Mouse (Mus musculus): ENCODE measurements around the gene Ikbkg. TPM values are rescaled to one million over a fixed set of nuclear protein-coding genes. Genes with fewer than 3 reads are reported as not detected.
"Not testable (repeated sequence)": the region's sequence is repeated elsewhere in the genome, so short reads cannot be mapped to it uniquely, and the experiment has no call there.

Gene Ikbkg
- total and polyA plus RNA-seq, 3 experiments = 20.5 to 40.6 (median 26.4) TPM

DNA sequence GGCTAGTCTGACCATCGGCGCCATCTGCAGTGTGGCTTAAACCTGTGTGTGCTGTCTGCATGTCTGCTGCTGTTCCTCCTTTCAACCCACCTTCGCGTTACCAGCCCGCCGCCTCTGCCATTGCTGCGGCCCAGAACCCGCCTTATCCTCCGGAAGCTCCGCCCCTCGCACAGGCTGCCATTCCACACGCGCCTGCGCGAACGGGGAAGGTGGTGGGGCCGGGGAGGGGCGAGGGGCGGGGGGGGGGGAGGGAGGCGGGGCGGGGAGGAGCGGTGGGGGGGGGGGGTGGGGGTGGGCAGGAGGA, 39.7 kb upstream of the Ikbkg start, which contains the start of gene Lage3:
Lage3 (minus strand) TSS at position 152 of the 304 bp plus-strand sequence.
- Histone ChIP-seq H3K9me3 (replicated peaks; ENCODE audit: low read length) (no peaks in the 10 kb centered on the region), H3K9ac (ENCODE audit: insufficient read depth, low read depth) (peak within 1 kb of the TSS; percentile 79), H3K36me3 (replicated peaks in 1 of 2; ENCODE audit: control insufficient read depth in 1 of 2, insufficient read depth in 1 of 2, low read length in 1 of 2) (no peaks in the 10 kb centered on the region), H3K27ac (ENCODE audit: insufficient read depth, low read depth) (0 out of 2 replicates have a peak within 1 kb of the TSS, but pooled peaks have one; percentile 27), H3K4me1 (ENCODE audit: control insufficient read depth in 1 of 2, insufficient read depth in 2 of 2) (no peaks in the 10 kb centered on the region), H3K79me2 (replicated peaks; ENCODE audit: control insufficient read depth, extremely low read depth, insufficient read depth, poor library complexity, severe bottlenecking) (0 out of 2 replicates have a peak, but pooled peaks cover 4% of the 10 kb centered on the region), H3K27me3 (replicated peaks) (no peaks in the 10 kb centered on the region), H3K4me3 (replicated peaks in 1 of 3; ENCODE audit: low read depth in 2 of 3, low read length in 2 of 3, poor library complexity in 1 of 3) (peak within 1 kb of the TSS; percentile 61 to 88 (median 68)), H3K4me2 (ENCODE audit: insufficient read depth, low read depth, poor library complexity, severe bottlenecking) (peak within 1 kb of the TSS; percentile 44)
- peak; percentile 41; the same call in 1 of the 2 replicates for TF ChIP-seq ELF1 (IDR thresholded peaks at IDR 0.05; ENCODE audit: low read depth, low read length)
- no peak for TF ChIP-seq USF2 (conservative IDR thresholded peaks at IDR 0.05; ENCODE audit: low read depth, low read length)
- no peak for TF ChIP-seq JUN (IDR thresholded peaks at IDR 0.05; ENCODE audit: insufficient read depth, low read depth, low read length)
- TF ChIP-seq ZC3H11A (IDR thresholded peaks at IDR 0.05; ENCODE audit: low read depth, low read length) = no peak
- TF ChIP-seq NELFE (IDR thresholded peaks at IDR 0.05; ENCODE audit: low read depth, low read length) = peak; percentile 71
- TF ChIP-seq SIN3A (IDR thresholded peaks at IDR 0.05; ENCODE audit: low read length) = 0 out of 2 replicates have a peak, but pooled peaks have one; percentile 34
- 0 out of 2 replicates have a peak, but pooled peaks have one; percentile 44 for TF ChIP-seq ZMIZ1 (IDR thresholded peaks at IDR 0.05; ENCODE audit: low read depth, low read length)
- TF ChIP-seq RAD21 (IDR thresholded peaks at IDR 0.05; ENCODE audit: low read depth, low read length) = no peak
- TF ChIP-seq IRF4 (IDR thresholded peaks at IDR 0.05; ENCODE audit: low read depth, low read length) = no peak
- no peak for TF ChIP-seq ETS1 (conservative IDR thresholded peaks at IDR 0.05; ENCODE audit: low read depth, low read length)
- TF ChIP-seq SMC3 (IDR thresholded peaks at IDR 0.05; ENCODE audit: low read depth, low read length) = no peak
- TF ChIP-seq KAT2A (IDR thresholded peaks at IDR 0.05; ENCODE audit: insufficient replicate concordance, low read length) = 0 out of 2 replicates have a peak, but pooled peaks have one; percentile 17
- no peak for TF ChIP-seq CHD1 (IDR thresholded peaks at IDR 0.05; ENCODE audit: low read depth, low read length)
- peak; percentile 56; the same call in 1 of the 2 replicates for TF ChIP-seq MAZ (IDR thresholded peaks at IDR 0.05; ENCODE audit: low read depth, low read length)
- no peak for TF ChIP-seq PAX5 (IDR thresholded peaks at IDR 0.05; ENCODE audit: low read length)
- no peak for TF ChIP-seq TBP (conservative IDR thresholded peaks at IDR 0.05; ENCODE audit: low read depth, low read length)
- peak; percentile 51 for TF ChIP-seq HCFC1 (IDR thresholded peaks at IDR 0.05; ENCODE audit: low read depth, low read length)
- peak; percentile 77 for TF ChIP-seq NRF1 (IDR thresholded peaks at IDR 0.05; ENCODE audit: low read depth, low read length)
- TF ChIP-seq JUND (conservative IDR thresholded peaks at IDR 0.05; ENCODE audit: low read depth, low read length) = no peak
- TF ChIP-seq POLR2A (IDR thresholded peaks at IDR 0.05; ENCODE audit: low read depth, low read length) = peak; percentile 71
- TF ChIP-seq TCF12 (IDR thresholded peaks at IDR 0.05; ENCODE audit: low read depth, low read length) = peak; percentile 62
- DNase-seq (ENCODE audit: extremely low read depth) = peak; percentile 75
- dilution Hi-C loops (cut with MboI; ENCODE audit: extremely low pct_ligation_motif_present, extremely low pct_unique_long_range_greater_than_20kb, low sequenced_read_pairs) = no loop called here
- in situ Hi-C loops (cut with MboI; ENCODE audit: low pct_ligation_motif_present, low pct_unique_long_range_greater_than_20kb, low sequenced_read_pairs) = no loop called here

DNA sequence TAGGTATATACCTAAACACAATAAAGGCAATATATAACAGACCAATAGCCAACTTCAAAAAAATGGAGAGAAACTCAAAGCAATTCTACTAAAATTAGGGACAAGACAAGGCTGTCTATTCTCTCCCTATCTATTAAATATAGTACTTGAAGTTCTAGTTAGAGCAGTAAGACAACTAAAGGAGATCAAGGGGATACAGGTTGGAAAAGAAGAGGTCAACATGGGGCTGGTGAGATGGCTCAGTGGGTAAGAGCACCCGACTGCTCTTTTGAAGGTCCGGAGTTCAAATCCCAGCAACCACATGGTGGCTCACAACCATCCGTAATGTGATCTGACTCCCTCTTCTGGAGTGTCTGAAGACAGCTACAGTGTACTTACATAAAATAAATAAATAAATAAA, 36.0 kb upstream of the Ikbkg start:
- H3K27me3 ChIP-seq (replicated peaks); H3K4me2 ChIP-seq (ENCODE audit: insufficient read depth, low read depth, poor library complexity, severe bottlenecking); H3K9me3 ChIP-seq (replicated peaks; ENCODE audit: low read length); H3K27ac ChIP-seq (ENCODE audit: insufficient read depth, low read depth); in situ Hi-C loops (cut with MboI; ENCODE audit: low pct_ligation_motif_present, low pct_unique_long_range_greater_than_20kb, low sequenced_read_pairs); dilution Hi-C loops (cut with MboI; ENCODE audit: extremely low pct_ligation_motif_present, extremely low pct_unique_long_range_greater_than_20kb, low sequenced_read_pairs); DNase-seq (ENCODE audit: extremely low read depth); H3K4me3 ChIP-seq (replicated peaks in 1 of 3; ENCODE audit: low read depth in 2 of 3, low read length in 2 of 3, poor library complexity in 1 of 3); H3K4me1 ChIP-seq (ENCODE audit: control insufficient read depth in 1 of 2, insufficient read depth in 2 of 2); H3K79me2 ChIP-seq (replicated peaks; ENCODE audit: control insufficient read depth, extremely low read depth, insufficient read depth, poor library complexity, severe bottlenecking); H3K36me3 ChIP-seq (replicated peaks in 1 of 2; ENCODE audit: control insufficient read depth in 1 of 2, insufficient read depth in 1 of 2, low read length in 1 of 2); H3K9ac ChIP-seq (ENCODE audit: insufficient read depth, low read depth): not testable (repeated sequence)
- TF ChIP-seq TBP (conservative IDR thresholded peaks at IDR 0.05; ENCODE audit: low read depth, low read length) = 0 out of 2 replicates have a peak, but pooled peaks have one; percentile 53
